ENCODE assay signal across 21 mouse cellular contexts in genomic region chr15:88386711-88387110, GRCm38 (mm10).
A peak's percentile ranks its signal among the peaks of the same experiment; 100 is the strongest.
DNase-seq lines count a peak whose midpoint lies in the region; ATAC-seq lines count a peak whose summit lies in the region.
"Had no signal": no experiment of that assay in that cellular context is flagged by ENCODE, and none has a peak within 500 bp of the region (broad histone marks: within the 10 kb centered on the region; RNA-seq: fewer than 3 reads in every experiment).

No protein-coding gene starts in this region.

- H3K36me3 ChIP-seq in hindbrain, embryonic 12.5 days: no peaks in the 10 kb centered on the region
- no peaks in the 10 kb centered on the region for H3K36me3 ChIP-seq in hindbrain, embryonic 10.5 days
- H3K36me3 ChIP-seq: embryonic facial prominence, embryonic 13.5 days; heart, embryonic 15.5 days; hindbrain, embryonic 15.5 days had no signal

- WGBS in hindbrain, embryonic 12.5 days: 59% methylated on average over 6 of the region's 6 CpGs
- 74% methylated on average over 6 of the region's 6 CpGs for WGBS in hindbrain, embryonic 10.5 days

- H3K4me3 ChIP-seq in hindbrain, embryonic 12.5 days: no peak overlapping the region
- H3K4me3 ChIP-seq in hindbrain, embryonic 10.5 days: no peak overlapping the region
- H3K4me3 ChIP-seq: embryonic facial prominence, embryonic 13.5 days; heart, adult 2 months; heart, embryonic 15.5 days; hindbrain, embryonic 15.5 days had no signal

- H3K4me2 ChIP-seq in hindbrain, embryonic 12.5 days (replicated peaks): no peak overlapping the region
- H3K4me2 ChIP-seq: embryonic facial prominence, embryonic 13.5 days; heart, embryonic 11.5 days; heart, embryonic 15.5 days; hindbrain, embryonic 15.5 days had no signal

- H3K4me1 ChIP-seq in hindbrain, embryonic 12.5 days: peaks cover 4% of the 10 kb centered on the region
- H3K4me1 ChIP-seq in hindbrain, embryonic 10.5 days (replicated peaks): peaks cover 3% of the 10 kb centered on the region
- H3K4me1 ChIP-seq: embryonic facial prominence, embryonic 13.5 days; heart, embryonic 15.5 days had no signal

- ATAC-seq in hindbrain, embryonic 12.5 days (ENCODE audit: low FRiP score): no peak
- ATAC-seq: activated CD4-positive, CD25-positive, alpha-beta regulatory T cell, adult 4 months; intestine, embryonic 16.5 days; Patski had no signal

- no peaks in the 10 kb centered on the region; the same call in 1 of the 2 replicates for H3K27me3 ChIP-seq in hindbrain, embryonic 12.5 days
- H3K27me3 ChIP-seq in hindbrain, embryonic 10.5 days (ENCODE audit: insufficient read depth, poor library complexity, severe bottlenecking): peaks cover 8% of the 10 kb centered on the region; the same call in 1 of the 2 replicates
- H3K27me3 ChIP-seq: heart, embryonic 15.5 days; Patski had no signal

- DNase-seq in adrenal gland, adult 2 months: peak; percentile 72
- no peak for DNase-seq in adrenal gland, postnatal 4 days (ENCODE audit: low spot score in 2 of 2)
- DNase-seq in hindbrain, embryonic 10.5 days (ENCODE audit: low spot score): no peak
- DNase-seq in adrenal gland, postnatal 25 days: peak; percentile 17
- no peak for DNase-seq in right cerebral cortex, postnatal 14 days
- DNase-seq in gastrocnemius, postnatal 14 days: no peak
- DNase-seq: cerebellum, adult 18-20 months; cerebellum, adult 9-11 months; cerebellum, postnatal 36 days; gastrocnemius, postnatal 10 days; heart, adult 2 months; heart, postnatal 14 days; kidney, adult 2 months had no signal

- intact Hi-C loops in gastrocnemius, postnatal 14 days (cut with DNase I; ENCODE audit: low total_unique reads): no loop called here

- H3K9ac ChIP-seq in hindbrain, embryonic 12.5 days: no peak overlapping the region
- H3K9ac ChIP-seq: embryonic facial prominence, embryonic 13.5 days; heart, embryonic 15.5 days; hindbrain, embryonic 15.5 days had no signal

- 0 out of 2 replicates have a peak overlapping the region, but pooled peaks have one; percentile 48 for H3K27ac ChIP-seq in hindbrain, embryonic 12.5 days
- H3K27ac ChIP-seq in hindbrain, embryonic 10.5 days: no peak overlapping the region
- H3K27ac ChIP-seq: embryonic facial prominence, embryonic 13.5 days; heart, adult 2 months; heart, embryonic 15.5 days; hindbrain, embryonic 15.5 days had no signal

- H3K9me3 ChIP-seq in hindbrain, embryonic 12.5 days (replicated peaks): no peaks in the 10 kb centered on the region
- 0 out of 2 replicates have a peak, but pooled peaks cover 5% of the 10 kb centered on the region for H3K9me3 ChIP-seq in hindbrain, embryonic 10.5 days
- H3K9me3 ChIP-seq: embryonic facial prominence, embryonic 13.5 days; heart, embryonic 15.5 days; hindbrain, embryonic 15.5 days had no signal

Comparison
In these comparisons a context has a peak if more than half of its experiments do, and no peak if none do; other contexts are left out.
1. DNase-seq: peak in adrenal gland, adult 2 months (single experiment) and adrenal gland, postnatal 25 days (single experiment); none in adrenal gland, postnatal 4 days (0 of 2), hindbrain, embryonic 10.5 days (single experiment), right cerebral cortex, postnatal 14 days (single experiment) and gastrocnemius, postnatal 14 days (single experiment).